Mouse (Mus musculus): Measurements from ENCODE around the gene Ezr. TPM values are rescaled to one million over a fixed set of nuclear protein-coding genes. Genes with fewer than 3 reads are reported as not detected.
"Not testable (repeated sequence)": the region's sequence is repeated elsewhere in the genome, so short reads cannot be mapped to it uniquely, and the experiment has no call there.

Ezr gene
- polyA plus RNA-seq, 1 experiment: 368 TPM

DNA sequence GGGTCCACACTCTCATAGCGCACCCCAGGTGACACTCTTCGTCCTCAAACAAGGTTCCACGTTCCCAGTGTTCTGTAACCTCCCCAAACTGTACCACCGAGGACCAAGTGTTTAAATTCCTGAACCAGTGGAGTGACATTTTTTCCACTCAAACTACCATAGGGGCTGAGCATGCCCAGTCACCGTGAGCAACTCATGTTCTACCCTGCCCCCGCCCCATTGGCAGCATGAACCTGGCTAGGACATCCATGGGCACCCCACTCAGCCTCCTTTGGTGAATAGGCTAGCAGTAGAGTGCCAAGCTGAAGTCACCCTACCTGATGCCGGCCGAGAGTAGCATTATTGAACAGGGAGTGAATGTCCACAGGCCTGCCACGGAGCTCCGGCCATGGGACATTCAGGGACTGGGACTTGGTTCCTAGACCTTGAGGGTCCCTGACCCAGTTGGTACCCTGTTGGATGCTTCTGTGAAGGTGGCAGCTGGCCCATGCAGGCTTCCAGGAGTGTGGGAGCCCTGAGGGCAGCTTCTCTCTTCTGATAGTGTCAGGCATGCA lies 49.2 kb downstream of the Ezr start:
- H3K4me1 ChIP-seq (ENCODE audit: control insufficient read depth, insufficient read depth, insufficient read length, low read length): peaks cover 15% of the 10 kb centered on the region
- no peaks in the 10 kb centered on the region for H3K27me3 ChIP-seq (ENCODE audit: control insufficient read depth, insufficient read depth, low read length)
- peaks cover 13% of the 10 kb centered on the region for H3K36me3 ChIP-seq (ENCODE audit: control insufficient read depth, insufficient read depth, low read length)
- 93% methylated on average over 10 of the region's 10 CpGs for WGBS
- H3K27ac ChIP-seq (ENCODE audit: insufficient read depth, low read depth, low read length): no peak overlapping the region
- H3K4me3 ChIP-seq (ENCODE audit: low read depth, low read length): no peak overlapping the region
- no peak for TF ChIP-seq POLR2A (IDR thresholded peaks at IDR 0.05; ENCODE audit: low read depth, low read length)
- TF ChIP-seq CTCF (IDR thresholded peaks at IDR 0.05; ENCODE audit: extremely low read depth, insufficient read length, insufficient replicate concordance, low read depth, low read length): no peak

DNA sequence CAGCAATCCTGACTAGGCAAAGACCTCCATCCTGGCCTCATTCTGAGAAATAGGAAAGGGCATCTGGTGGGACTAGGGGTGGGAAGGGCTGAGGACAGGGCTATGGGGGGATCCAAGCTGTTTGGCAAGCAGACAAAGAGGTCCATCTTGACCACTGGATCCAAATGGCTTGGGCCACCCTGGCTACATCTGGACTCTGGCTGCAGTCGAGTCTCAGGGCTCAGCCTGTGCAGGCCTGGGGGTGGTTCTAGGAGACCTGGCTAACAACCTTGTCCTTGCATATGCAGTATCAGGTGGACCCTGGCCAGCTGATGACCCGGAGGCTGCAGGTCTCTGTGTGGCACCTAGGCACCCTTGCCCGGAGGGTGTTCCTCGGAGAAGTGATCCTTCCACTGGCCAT lies 49.9 kb downstream of the Ezr start:
- peaks cover 15% of the 10 kb centered on the region for H3K4me1 ChIP-seq (ENCODE audit: control insufficient read depth, insufficient read depth, insufficient read length, low read length)
- H3K36me3 ChIP-seq (ENCODE audit: control insufficient read depth, insufficient read depth, low read length): peaks cover 6% of the 10 kb centered on the region
- H3K27me3 ChIP-seq (ENCODE audit: control insufficient read depth, insufficient read depth, low read length): no peaks in the 10 kb centered on the region
- no peak overlapping the region for H3K4me3 ChIP-seq (ENCODE audit: low read depth, low read length)
- TF ChIP-seq POLR2A (IDR thresholded peaks at IDR 0.05; ENCODE audit: low read depth, low read length) (no peak), CTCF (IDR thresholded peaks at IDR 0.05; ENCODE audit: extremely low read depth, insufficient read length, insufficient replicate concordance, low read depth, low read length) (no peak)
- H3K27ac ChIP-seq (ENCODE audit: insufficient read depth, low read depth, low read length): no peak overlapping the region
- WGBS: 90% methylated on average over 4 of the region's 4 CpGs

DNA sequence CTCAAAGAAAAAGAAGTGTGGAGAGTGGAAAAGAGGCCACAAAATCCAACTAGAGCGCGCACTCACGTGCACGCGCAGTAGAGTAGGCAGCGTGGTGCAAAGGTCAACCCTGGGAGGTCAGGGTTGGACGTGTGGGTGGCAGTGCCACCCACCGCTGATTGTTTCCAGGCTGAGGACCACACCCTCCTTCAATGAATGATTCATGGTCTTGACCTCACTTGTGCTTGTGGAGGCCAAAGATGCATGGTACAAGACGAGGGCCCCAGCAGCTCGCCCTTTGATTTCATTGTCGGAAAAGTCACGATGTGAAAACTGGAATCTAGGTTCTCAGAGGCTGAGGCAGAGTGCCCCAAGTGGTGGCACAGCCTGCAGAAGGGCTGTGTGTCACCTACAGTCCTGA lies 51.0 kb downstream of the Ezr start:
- no peak for TF ChIP-seq POLR2A (IDR thresholded peaks at IDR 0.05; ENCODE audit: low read depth, low read length)
- TF ChIP-seq CTCF (IDR thresholded peaks at IDR 0.05; ENCODE audit: extremely low read depth, insufficient read length, insufficient replicate concordance, low read depth, low read length): peak; percentile 42; the same call in 1 of the 2 replicates
- Histone ChIP-seq H3K4me3 (ENCODE audit: low read depth, low read length) (no peak overlapping the region), H3K36me3 (ENCODE audit: control insufficient read depth, insufficient read depth, low read length) (no peaks in the 10 kb centered on the region), H3K27me3 (ENCODE audit: control insufficient read depth, insufficient read depth, low read length) (no peaks in the 10 kb centered on the region), H3K4me1 (ENCODE audit: control insufficient read depth, insufficient read depth, insufficient read length, low read length) (peaks cover 15% of the 10 kb centered on the region), H3K27ac (ENCODE audit: insufficient read depth, low read depth, low read length) (peak overlapping the region; percentile 90)
- WGBS: 35% methylated on average over 12 of the region's 12 CpGs

DNA sequence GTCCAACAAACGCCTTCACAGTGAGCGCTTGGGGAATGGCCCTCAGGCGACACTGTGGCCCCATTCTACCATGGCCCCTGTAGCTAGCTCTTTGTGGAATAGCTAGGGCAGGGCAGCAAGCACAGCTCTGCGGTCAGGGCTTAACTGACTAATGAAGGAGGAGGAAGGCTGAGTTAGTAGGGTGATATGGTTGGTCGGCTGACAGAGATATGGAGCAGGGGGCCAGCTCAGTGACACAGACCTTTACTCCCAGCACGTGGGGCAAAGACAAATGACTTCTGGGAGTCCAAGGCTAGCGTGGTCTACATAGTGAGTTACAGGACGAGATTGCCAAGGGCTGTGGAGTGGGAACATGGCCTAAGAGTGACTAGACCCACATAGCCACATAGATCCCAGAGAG lies 51.5 kb downstream of the Ezr start:
- Histone ChIP-seq H3K27me3 (ENCODE audit: control insufficient read depth, insufficient read depth, low read length) (no peaks in the 10 kb centered on the region), H3K4me1 (ENCODE audit: control insufficient read depth, insufficient read depth, insufficient read length, low read length) (peaks cover 15% of the 10 kb centered on the region), H3K4me3 (ENCODE audit: low read depth, low read length) (no peak overlapping the region), H3K36me3 (ENCODE audit: control insufficient read depth, insufficient read depth, low read length) (no peaks in the 10 kb centered on the region), H3K27ac (ENCODE audit: insufficient read depth, low read depth, low read length) (peak overlapping the region; percentile 90)
- TF ChIP-seq POLR2A (IDR thresholded peaks at IDR 0.05; ENCODE audit: low read depth, low read length): no peak
- TF ChIP-seq CTCF (IDR thresholded peaks at IDR 0.05; ENCODE audit: extremely low read depth, insufficient read length, insufficient replicate concordance, low read depth, low read length): no peak
- 62% methylated on average over 8 of the region's 8 CpGs for WGBS

DNA sequence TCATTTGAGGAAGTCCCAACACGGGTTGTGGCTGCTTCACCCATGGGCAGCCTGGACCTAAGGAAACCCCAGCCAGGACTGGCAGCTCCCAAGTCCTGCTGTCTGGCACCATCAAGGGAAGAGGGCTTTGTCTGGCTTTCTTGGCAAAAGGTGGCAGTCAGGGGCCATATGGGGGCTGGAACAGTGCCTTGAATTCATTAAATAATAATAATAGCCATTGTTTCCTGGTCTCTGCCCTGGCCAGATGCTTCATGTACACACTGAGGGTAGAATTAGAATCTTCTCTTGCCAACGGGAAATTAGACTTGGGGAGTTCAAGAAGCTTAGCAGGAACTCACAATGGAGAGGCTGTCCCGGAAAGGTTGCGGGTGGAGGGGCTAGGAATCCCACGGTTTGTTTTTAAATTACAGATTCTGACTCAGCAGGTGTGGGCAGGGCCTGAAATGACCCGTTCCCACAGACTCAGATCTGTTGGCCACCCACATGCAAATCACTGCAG lies 53.3 kb downstream of the Ezr start:
- Histone ChIP-seq H3K27me3 (ENCODE audit: control insufficient read depth, insufficient read depth, low read length) (no peaks in the 10 kb centered on the region), H3K4me3 (ENCODE audit: low read depth, low read length) (no peak overlapping the region), H3K27ac (ENCODE audit: insufficient read depth, low read depth, low read length) (peak overlapping the region; percentile 84), H3K36me3 (ENCODE audit: control insufficient read depth, insufficient read depth, low read length) (no peaks in the 10 kb centered on the region), H3K4me1 (ENCODE audit: control insufficient read depth, insufficient read depth, insufficient read length, low read length) (peaks cover 15% of the 10 kb centered on the region)
- 6% methylated on average over 6 of the region's 6 CpGs for WGBS
- TF ChIP-seq CTCF (IDR thresholded peaks at IDR 0.05; ENCODE audit: extremely low read depth, insufficient read length, insufficient replicate concordance, low read depth, low read length) (no peak), POLR2A (IDR thresholded peaks at IDR 0.05; ENCODE audit: low read depth, low read length) (no peak)

DNA sequence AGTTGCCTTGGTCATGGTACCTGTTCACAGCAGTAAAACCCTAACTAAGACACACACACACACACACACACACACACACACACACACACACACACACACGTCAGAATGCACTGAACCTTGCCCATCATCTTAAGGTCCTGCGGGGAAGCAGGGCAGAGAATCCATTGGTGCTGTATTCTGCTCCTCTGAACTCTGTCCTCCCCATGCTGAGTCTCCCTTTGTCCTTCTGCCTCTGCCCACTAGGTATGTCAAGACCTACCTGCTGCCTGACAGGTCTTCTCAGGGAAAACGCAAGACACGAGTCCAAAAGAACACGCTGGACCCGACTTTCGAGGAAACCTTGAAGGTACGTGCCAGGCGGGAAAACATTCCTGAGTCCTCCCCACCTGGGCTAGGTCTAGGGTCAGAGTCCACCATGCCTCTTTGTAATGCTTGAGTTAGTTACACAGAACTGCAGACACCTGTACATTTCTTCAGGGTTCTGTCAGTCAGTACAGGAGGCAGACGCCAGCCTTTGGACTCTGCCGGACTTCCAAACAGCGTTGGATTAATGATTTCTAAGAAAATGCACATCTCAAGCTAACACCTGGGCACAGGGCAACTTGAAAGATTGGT lies 54.5 kb downstream of the Ezr start:
- Histone ChIP-seq H3K4me1 (ENCODE audit: control insufficient read depth, insufficient read depth, insufficient read length, low read length) (peaks cover 15% of the 10 kb centered on the region), H3K27me3 (ENCODE audit: control insufficient read depth, insufficient read depth, low read length) (no peaks in the 10 kb centered on the region), H3K27ac (ENCODE audit: insufficient read depth, low read depth, low read length) (peak overlapping the region; percentile 84), H3K4me3 (ENCODE audit: low read depth, low read length) (peak overlapping the region; percentile 5), H3K36me3 (ENCODE audit: control insufficient read depth, insufficient read depth, low read length) (no peaks in the 10 kb centered on the region)
- TF ChIP-seq POLR2A (IDR thresholded peaks at IDR 0.05; ENCODE audit: low read depth, low read length): no peak; the same call in 1 of the 2 replicates
- no peak for TF ChIP-seq CTCF (IDR thresholded peaks at IDR 0.05; ENCODE audit: extremely low read depth, insufficient read length, insufficient replicate concordance, low read depth, low read length)
- WGBS: 38% methylated on average over 12 of the region's 12 CpGs

DNA sequence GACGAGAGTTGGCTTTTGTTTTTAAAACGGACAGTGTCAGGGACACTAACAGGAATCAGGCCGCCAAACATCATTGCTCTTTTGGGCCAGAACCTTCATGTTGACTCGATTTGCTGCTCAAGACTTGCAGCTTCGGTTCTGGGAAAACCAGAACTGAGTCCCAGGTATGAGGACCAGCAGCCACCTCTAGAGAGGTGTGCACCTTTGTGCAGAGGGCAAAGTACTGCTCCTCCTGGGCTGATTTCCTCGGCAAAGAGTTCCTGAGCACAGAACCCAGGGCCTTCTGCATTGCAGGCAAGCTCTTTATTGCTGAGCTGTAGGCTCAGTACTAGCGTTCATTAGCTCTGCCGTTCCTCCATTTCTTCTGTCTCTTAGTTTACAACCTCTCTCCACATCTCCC lies 68.6 kb downstream of the Ezr start:
- H3K4me3 ChIP-seq (ENCODE audit: low read depth, low read length); H3K27ac ChIP-seq (ENCODE audit: insufficient read depth, low read depth, low read length); H3K4me1 ChIP-seq (ENCODE audit: control insufficient read depth, insufficient read depth, insufficient read length, low read length); H3K27me3 ChIP-seq (ENCODE audit: control insufficient read depth, insufficient read depth, low read length); H3K36me3 ChIP-seq (ENCODE audit: control insufficient read depth, insufficient read depth, low read length): not testable (repeated sequence)
- 40% methylated on average over 8 of the region's 8 CpGs for WGBS

DNA sequence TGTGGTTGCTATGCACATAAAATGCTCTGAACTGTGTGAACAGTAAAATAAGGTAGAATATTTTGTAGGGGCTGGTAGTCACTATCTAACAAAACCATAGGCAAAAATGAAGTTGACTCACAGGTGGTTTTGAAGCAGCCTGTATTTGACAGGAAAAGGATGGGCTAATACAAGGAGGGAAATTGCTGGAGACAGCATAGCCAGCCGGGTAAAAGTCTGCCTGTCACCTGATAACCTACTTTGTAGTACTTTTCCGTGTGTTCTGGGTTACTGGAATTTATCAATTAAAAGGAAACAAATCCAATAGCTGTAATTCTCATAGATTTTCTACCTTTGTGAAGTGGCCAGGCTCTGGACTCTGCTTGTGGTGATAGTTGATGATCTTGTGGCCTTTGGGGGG lies 69.1 kb downstream of the Ezr start:
- not testable (repeated sequence) for H3K36me3 ChIP-seq (ENCODE audit: control insufficient read depth, insufficient read depth, low read length); H3K4me3 ChIP-seq (ENCODE audit: low read depth, low read length); H3K4me1 ChIP-seq (ENCODE audit: control insufficient read depth, insufficient read depth, insufficient read length, low read length); H3K27me3 ChIP-seq (ENCODE audit: control insufficient read depth, insufficient read depth, low read length); H3K27ac ChIP-seq (ENCODE audit: insufficient read depth, low read depth, low read length)
- WGBS: 34% methylated on average over 2 of the region's 2 CpGs

DNA sequence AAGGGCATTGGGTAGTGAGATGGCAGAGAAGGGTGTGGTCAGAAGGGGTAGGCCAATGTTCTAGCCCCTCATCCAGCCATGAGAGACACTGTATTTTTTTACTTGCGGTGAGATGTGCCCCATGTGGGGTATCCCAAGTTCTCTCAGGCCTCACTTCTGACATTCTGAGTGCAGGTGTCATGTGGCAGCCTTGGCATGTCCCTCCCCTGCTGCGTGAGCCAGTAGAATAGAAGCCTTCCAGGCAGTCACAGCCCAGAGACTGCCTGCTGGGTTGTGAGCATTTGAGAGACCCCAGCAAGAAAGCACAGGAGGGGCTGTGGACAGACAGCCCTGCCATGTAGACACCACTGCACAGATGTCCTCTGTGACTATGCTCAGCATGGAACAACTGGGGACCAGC lies 74.4 kb downstream of the Ezr start:
- H3K4me1 ChIP-seq (ENCODE audit: control insufficient read depth, insufficient read depth, insufficient read length, low read length); H3K27ac ChIP-seq (ENCODE audit: insufficient read depth, low read depth, low read length); H3K27me3 ChIP-seq (ENCODE audit: control insufficient read depth, insufficient read depth, low read length); H3K36me3 ChIP-seq (ENCODE audit: control insufficient read depth, insufficient read depth, low read length); H3K4me3 ChIP-seq (ENCODE audit: low read depth, low read length): not testable (repeated sequence)
- 87% methylated on average over 2 of the region's 2 CpGs for WGBS

DNA sequence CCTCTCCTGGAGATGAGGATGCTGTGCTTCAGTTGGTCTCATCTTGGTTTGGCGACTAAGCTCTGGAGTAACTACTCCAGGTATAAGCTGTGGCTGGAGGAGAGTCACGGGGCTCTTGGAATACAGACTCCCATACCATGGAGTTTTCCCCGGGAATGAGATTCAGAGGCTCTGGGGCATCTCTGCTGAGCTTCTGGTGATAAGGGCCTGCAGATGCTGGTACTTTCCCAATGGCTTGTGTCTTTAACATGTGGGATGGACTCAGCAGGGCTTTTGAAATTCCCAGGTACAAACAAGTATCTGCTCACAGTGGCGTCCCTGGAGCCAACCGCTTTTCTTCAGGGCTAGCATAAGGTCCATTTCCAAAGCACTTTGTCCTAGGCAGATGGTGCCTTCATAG lies 75.2 kb downstream of the Ezr start:
- 90% methylated on average over 5 of the region's 5 CpGs for WGBS

More for the DNA sequence above, 75.2 kb downstream of the Ezr start:
- H3K36me3 ChIP-seq (ENCODE audit: control insufficient read depth, insufficient read depth, low read length); H3K4me3 ChIP-seq (ENCODE audit: low read depth, low read length); H3K4me1 ChIP-seq (ENCODE audit: control insufficient read depth, insufficient read depth, insufficient read length, low read length); H3K27me3 ChIP-seq (ENCODE audit: control insufficient read depth, insufficient read depth, low read length); H3K27ac ChIP-seq (ENCODE audit: insufficient read depth, low read depth, low read length): not testable (repeated sequence)
